Mouse (Mus musculus): ENCODE measurements around the gene 1190002N15Rik. TPM values are rescaled to one million over a fixed set of nuclear protein-coding genes. Genes with fewer than 3 reads are reported as not detected.

1190002N15Rik gene
- polyA plus RNA-seq, 1 experiment from 2014 or later: 38.7 TPM

DNA sequence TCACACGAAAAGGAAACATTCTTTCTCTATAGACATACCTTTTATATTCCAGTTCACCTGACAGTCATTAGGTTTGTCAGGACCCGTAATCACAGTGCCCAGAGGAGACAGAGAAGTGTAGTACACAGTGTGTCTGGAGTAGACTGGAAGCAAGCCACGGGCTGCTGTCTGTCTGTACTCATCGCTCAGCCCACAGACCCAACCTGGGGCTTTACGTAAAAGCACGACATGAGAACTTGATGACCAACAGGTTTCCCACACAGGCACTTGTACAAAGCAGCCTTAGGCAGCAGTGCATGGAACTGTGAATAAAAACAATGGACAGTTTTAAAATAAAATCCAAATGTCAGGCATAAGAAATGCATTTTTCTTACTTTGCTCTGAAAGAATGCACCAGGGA lies 58.5 kb downstream of the 1190002N15Rik start:
- Histone ChIP-seq H3K9ac (replicated peaks; ENCODE audit: low read length) (no peak overlapping the region), H3K27ac (replicated peaks; ENCODE audit: low read depth, low read length) (no peak overlapping the region), H3K4me1 (ENCODE audit: control insufficient read depth, insufficient read depth, low read length) (no peaks in the 10 kb centered on the region), H3K27me3 (ENCODE audit: control insufficient read depth, insufficient read depth, low read length) (no peaks in the 10 kb centered on the region), H3K9me3 (replicated peaks; ENCODE audit: control insufficient read depth, low read length) (no peaks in the 10 kb centered on the region), H3K4me2 (ENCODE audit: low read depth, low read length) (no peak overlapping the region), H3K4me3 (ENCODE audit: low read depth, low read length) (no peak overlapping the region), H3K36me3 (replicated peaks; ENCODE audit: control insufficient read depth, insufficient read depth, low read depth, low read length) (no peaks in the 10 kb centered on the region)
- no peak for DNase-seq (ENCODE audit: low spot score)
- ATAC-seq (replicated peaks; ENCODE audit: insufficient number of reproducible peaks, low FRiP score, low TSS enrichment, low read depth): no peak
- 84% methylated on average over 6 of the region's 6 CpGs for WGBS

DNA sequence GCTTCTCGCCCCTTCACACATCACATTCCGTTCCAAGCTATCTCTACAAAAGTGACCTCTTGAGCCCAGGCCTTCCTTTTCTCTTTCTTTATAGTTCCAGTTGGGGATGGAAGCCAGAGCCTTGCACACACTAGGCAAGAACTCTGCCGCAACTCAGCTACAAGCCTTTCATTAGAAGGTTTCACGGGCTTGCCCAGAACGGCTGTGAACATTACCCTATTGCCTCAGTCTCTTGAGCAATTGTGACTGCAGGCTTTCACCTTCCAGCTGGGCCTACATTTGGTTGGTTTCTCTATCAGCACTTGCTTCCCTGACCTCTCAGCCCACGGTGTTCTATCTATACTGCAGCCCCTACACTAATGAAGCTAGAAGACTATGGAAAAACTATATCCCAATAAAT lies 58.9 kb downstream of the 1190002N15Rik start:
- Histone ChIP-seq H3K9me3 (replicated peaks; ENCODE audit: control insufficient read depth, low read length) (no peaks in the 10 kb centered on the region), H3K4me2 (ENCODE audit: low read depth, low read length) (no peak overlapping the region), H3K4me3 (ENCODE audit: low read depth, low read length) (no peak overlapping the region), H3K27me3 (ENCODE audit: control insufficient read depth, insufficient read depth, low read length) (no peaks in the 10 kb centered on the region), H3K27ac (replicated peaks; ENCODE audit: low read depth, low read length) (no peak overlapping the region), H3K9ac (replicated peaks; ENCODE audit: low read length) (no peak overlapping the region), H3K4me1 (ENCODE audit: control insufficient read depth, insufficient read depth, low read length) (no peaks in the 10 kb centered on the region), H3K36me3 (replicated peaks; ENCODE audit: control insufficient read depth, insufficient read depth, low read depth, low read length) (no peaks in the 10 kb centered on the region)
- 90% methylated on average over 6 of the region's 6 CpGs for WGBS
- no peak for DNase-seq (ENCODE audit: low spot score)
- ATAC-seq (replicated peaks; ENCODE audit: insufficient number of reproducible peaks, low FRiP score, low TSS enrichment, low read depth): no peak

DNA sequence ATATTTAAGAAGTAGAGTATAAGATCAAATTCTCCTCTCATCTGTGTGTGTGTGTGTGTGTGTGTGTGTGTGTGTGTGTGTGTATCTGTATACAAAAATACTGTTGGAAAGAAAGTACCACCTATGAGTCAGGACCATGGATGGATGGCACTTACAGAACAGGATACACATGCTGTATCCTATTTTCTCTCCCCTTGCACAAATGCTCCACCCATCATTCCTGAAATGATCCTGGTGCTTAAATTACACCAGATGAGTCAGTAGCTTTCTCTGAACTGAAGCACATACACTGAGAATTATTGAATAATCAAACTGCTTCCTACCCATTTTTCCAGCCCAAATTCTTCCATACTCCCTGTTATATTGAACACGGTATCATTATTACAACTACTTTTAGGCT lies 61.9 kb downstream of the 1190002N15Rik start:
- no peak overlapping the region for H3K4me2 ChIP-seq (ENCODE audit: low read depth, low read length)
- H3K27ac ChIP-seq (replicated peaks; ENCODE audit: low read depth, low read length): no peak overlapping the region
- no peaks in the 10 kb centered on the region for H3K9me3 ChIP-seq (replicated peaks; ENCODE audit: control insufficient read depth, low read length)
- no peaks in the 10 kb centered on the region for H3K27me3 ChIP-seq (ENCODE audit: control insufficient read depth, insufficient read depth, low read length)
- H3K4me3 ChIP-seq (ENCODE audit: low read depth, low read length): no peak overlapping the region
- no peaks in the 10 kb centered on the region for H3K36me3 ChIP-seq (replicated peaks; ENCODE audit: control insufficient read depth, insufficient read depth, low read depth, low read length)
- DNase-seq (ENCODE audit: low spot score) (no peak), ATAC-seq (replicated peaks; ENCODE audit: insufficient number of reproducible peaks, low FRiP score, low TSS enrichment, low read depth) (no peak)
- 95% methylated on average over 1 of the region's 1 CpGs for WGBS
- no peak overlapping the region for H3K9ac ChIP-seq (replicated peaks; ENCODE audit: low read length)
- no peaks in the 10 kb centered on the region for H3K4me1 ChIP-seq (ENCODE audit: control insufficient read depth, insufficient read depth, low read length)

DNA sequence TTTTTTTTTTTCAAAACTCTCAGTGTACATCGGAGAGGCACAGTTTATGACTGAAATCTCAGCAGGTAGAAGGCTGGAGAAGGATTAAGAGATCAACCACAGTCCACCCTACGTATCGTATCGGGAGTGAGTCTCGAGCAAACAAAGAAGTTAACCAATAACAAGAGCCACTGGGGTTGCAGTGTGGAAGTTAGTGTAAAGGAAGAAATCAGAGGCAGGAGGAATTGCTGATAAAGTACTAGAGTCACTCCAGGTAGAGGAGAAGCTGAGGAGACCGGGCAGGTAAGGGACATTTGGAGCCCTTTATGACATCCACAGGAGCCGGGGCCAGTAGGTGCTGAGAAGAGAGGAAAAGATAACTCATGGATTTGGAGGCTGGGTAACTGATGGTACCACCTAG lies 64.0 kb downstream of the 1190002N15Rik start:
- no peak for DNase-seq (ENCODE audit: low spot score)
- WGBS: 83% methylated on average over 7 of the region's 7 CpGs
- no peak for ATAC-seq (replicated peaks; ENCODE audit: insufficient number of reproducible peaks, low FRiP score, low TSS enrichment, low read depth)

DNA sequence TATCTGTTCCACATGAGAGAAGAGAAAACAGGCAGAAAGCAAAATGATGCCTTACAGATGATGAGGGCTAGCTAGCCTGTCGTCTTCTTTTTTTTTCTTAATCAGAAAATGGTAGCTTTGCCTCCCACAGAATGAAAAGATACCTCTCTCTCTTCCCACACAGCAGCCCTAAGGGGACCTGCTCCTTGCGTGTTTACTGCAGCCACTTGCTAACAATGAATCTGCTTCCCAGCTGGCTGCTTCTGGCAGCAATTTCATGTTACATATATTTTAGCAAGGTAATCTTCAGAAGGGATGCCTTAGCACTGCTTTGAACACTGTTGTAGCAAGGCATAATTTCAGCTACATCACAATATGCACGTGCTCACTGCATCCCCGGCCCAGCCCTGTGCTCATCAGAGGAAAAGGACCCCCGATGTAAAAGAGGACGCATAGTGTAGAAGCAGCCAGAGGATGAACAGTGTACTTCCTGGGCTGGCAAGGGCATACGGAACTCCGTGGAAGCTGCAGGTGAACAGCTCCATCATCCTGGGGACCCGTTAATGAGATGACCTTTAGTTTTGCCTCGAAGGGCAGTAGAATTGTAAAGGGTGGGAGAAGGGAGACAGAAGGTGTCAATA lies 64.8 kb downstream of the 1190002N15Rik start:
- H3K27ac ChIP-seq (replicated peaks; ENCODE audit: low read depth, low read length): no peak overlapping the region
- no peaks in the 10 kb centered on the region for H3K9me3 ChIP-seq (replicated peaks; ENCODE audit: control insufficient read depth, low read length)
- 72% methylated on average over 10 of the region's 10 CpGs for WGBS
- no peaks in the 10 kb centered on the region for H3K27me3 ChIP-seq (ENCODE audit: control insufficient read depth, insufficient read depth, low read length)
- no peaks in the 10 kb centered on the region for H3K36me3 ChIP-seq (replicated peaks; ENCODE audit: control insufficient read depth, insufficient read depth, low read depth, low read length)
- H3K4me2 ChIP-seq (ENCODE audit: low read depth, low read length): no peak overlapping the region
- no peaks in the 10 kb centered on the region for H3K4me1 ChIP-seq (ENCODE audit: control insufficient read depth, insufficient read depth, low read length)
- H3K9ac ChIP-seq (replicated peaks; ENCODE audit: low read length): no peak overlapping the region
- no peak for DNase-seq (ENCODE audit: low spot score)
- no peak overlapping the region for H3K4me3 ChIP-seq (ENCODE audit: low read depth, low read length)
- ATAC-seq (replicated peaks; ENCODE audit: insufficient number of reproducible peaks, low FRiP score, low TSS enrichment, low read depth): no peak

More for the DNA sequence above, 64.0 kb downstream of the 1190002N15Rik start:
- H3K9me3 ChIP-seq (replicated peaks; ENCODE audit: control insufficient read depth, low read length): no peaks in the 10 kb centered on the region
- no peak overlapping the region for H3K9ac ChIP-seq (replicated peaks; ENCODE audit: low read length)
- no peak overlapping the region for H3K4me3 ChIP-seq (ENCODE audit: low read depth, low read length)
- H3K27ac ChIP-seq (replicated peaks; ENCODE audit: low read depth, low read length): no peak overlapping the region
- no peaks in the 10 kb centered on the region for H3K36me3 ChIP-seq (replicated peaks; ENCODE audit: control insufficient read depth, insufficient read depth, low read depth, low read length)
- no peaks in the 10 kb centered on the region for H3K4me1 ChIP-seq (ENCODE audit: control insufficient read depth, insufficient read depth, low read length)
- H3K27me3 ChIP-seq (ENCODE audit: control insufficient read depth, insufficient read depth, low read length): no peaks in the 10 kb centered on the region
- H3K4me2 ChIP-seq (ENCODE audit: low read depth, low read length): no peak overlapping the region

DNA sequence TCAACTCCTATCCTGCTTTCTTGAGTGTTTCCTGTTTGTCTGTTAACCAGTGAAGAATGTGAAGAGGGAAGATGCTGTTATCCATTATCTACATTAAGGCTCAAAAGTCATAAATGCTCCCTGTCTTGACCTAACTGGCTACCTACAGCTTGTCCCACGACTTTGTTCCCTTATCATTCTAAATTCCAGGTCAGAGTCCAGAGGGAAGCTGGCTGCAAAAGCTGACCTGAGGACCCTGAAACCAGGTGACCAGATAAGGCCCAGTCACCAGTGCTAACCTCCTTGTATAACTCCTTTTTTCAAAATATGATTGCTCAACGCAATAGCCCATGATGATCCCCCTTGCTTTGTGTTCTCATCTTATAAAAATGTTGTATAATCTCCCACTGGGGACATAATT lies 66.4 kb downstream of the 1190002N15Rik start:
- H3K4me2 ChIP-seq (ENCODE audit: low read depth, low read length): no peak overlapping the region
- no peak overlapping the region for H3K27ac ChIP-seq (replicated peaks; ENCODE audit: low read depth, low read length)
- no peak overlapping the region for H3K9ac ChIP-seq (replicated peaks; ENCODE audit: low read length)
- DNase-seq (ENCODE audit: low spot score) (no peak), ATAC-seq (replicated peaks; ENCODE audit: insufficient number of reproducible peaks, low FRiP score, low TSS enrichment, low read depth) (no peak)
- H3K36me3 ChIP-seq (replicated peaks; ENCODE audit: control insufficient read depth, insufficient read depth, low read depth, low read length): no peaks in the 10 kb centered on the region
- no peak overlapping the region for H3K4me3 ChIP-seq (ENCODE audit: low read depth, low read length)
- no peaks in the 10 kb centered on the region for H3K9me3 ChIP-seq (replicated peaks; ENCODE audit: control insufficient read depth, low read length)
- WGBS: 69% methylated on average over 2 of the region's 2 CpGs
- no peaks in the 10 kb centered on the region for H3K27me3 ChIP-seq (ENCODE audit: control insufficient read depth, insufficient read depth, low read length)
- no peaks in the 10 kb centered on the region for H3K4me1 ChIP-seq (ENCODE audit: control insufficient read depth, insufficient read depth, low read length)

Other genes starting within 250 kb of the 1190002N15Rik start
- gene Slc9a9, start 131.8 kb upstream of the 1190002N15Rik start, polyA plus RNA-seq (2014; fragmentation: Nextera tagmentation; extraction: Ambion mirVana): 4.4 and 4.7 TPM in 2 replicates